Mouse (Mus musculus): ENCODE results near the gene Spatc1l.

Spatc1l gene

GRCm38 (mm10) chr10:76561972-76562371, at the start of gene Spatc1l:
Gene Spatc1l, plus strand, starts transcription at chr10:76562272.
- no peak for DNase-seq (ENCODE audit: low spot score in 2 of 2)

- DNase-seq (ENCODE audit: low spot score in 2 of 2), result peak; percentile 52 to 87
Measured at GRCm38 (mm10) chr10:76512965-76513583, 49.0 kb upstream of the Spatc1l start.

- DNase-seq (ENCODE audit: low spot score in 2 of 2), result no peak
Measured at GRCm38 (mm10) chr10:76530922-76531321, 31.1 kb upstream of the Spatc1l start.

GRCm38 (mm10) chr10:76531375-76531774, 30.7 kb upstream of the Spatc1l start, which contains the start of gene Lss:
Gene Lss, plus strand, starts transcription at chr10:76531588.
- DNase-seq (ENCODE audit: low spot score in 2 of 2), result peak; percentile 92 to 95

GRCm38 (mm10) chr10:76531828-76532227, 30.2 kb upstream of the Spatc1l start:
- DNase-seq (ENCODE audit: low spot score in 2 of 2), result no peak

GRCm38 (mm10) chr10:76535526-76535925, 26.5 kb upstream of the Spatc1l start:
- no peak for DNase-seq (ENCODE audit: low spot score in 2 of 2)

GRCm38 (mm10) chr10:76537619-76538018, 24.5 kb upstream of the Spatc1l start:
- no peak for DNase-seq (ENCODE audit: low spot score in 2 of 2)

GRCm38 (mm10) chr10:76541336-76542085, 20.6 kb upstream of the Spatc1l start:
- DNase-seq (ENCODE audit: low spot score in 2 of 2), result no peak

GRCm38 (mm10) chr10:76542636-76543375, 19.3 kb upstream of the Spatc1l start:
- DNase-seq (ENCODE audit: low spot score in 2 of 2), result no peak

GRCm38 (mm10) chr10:76546566-76546965, 15.5 kb upstream of the Spatc1l start:
- no peak for DNase-seq (ENCODE audit: low spot score in 2 of 2)

GRCm38 (mm10) chr10:76548218-76548617, 13.9 kb upstream of the Spatc1l start:
- DNase-seq (ENCODE audit: low spot score in 2 of 2), result no peak

GRCm38 (mm10) chr10:76550458-76550857, 11.6 kb upstream of the Spatc1l start:
- no peak for DNase-seq (ENCODE audit: low spot score in 2 of 2)

GRCm38 (mm10) chr10:76551556-76551955, 10.5 kb upstream of the Spatc1l start:
- no peak for DNase-seq (ENCODE audit: low spot score in 2 of 2)

- DNase-seq (ENCODE audit: low spot score in 2 of 2), result no peak
Measured at GRCm38 (mm10) chr10:76554061-76554460, 8.0 kb upstream of the Spatc1l start.

GRCm38 (mm10) chr10:76569996-76570685, 8.1 kb downstream of the Spatc1l start:
- DNase-seq (ENCODE audit: low spot score in 2 of 2), result no peak

- DNase-seq (ENCODE audit: low spot score in 2 of 2), result no peak
Measured at GRCm38 (mm10) chr10:76571070-76571469, 9.0 kb downstream of the Spatc1l start.

GRCm38 (mm10) chr10:76572151-76572550, 10.1 kb downstream of the Spatc1l start:
- no peak for DNase-seq (ENCODE audit: low spot score in 2 of 2)

GRCm38 (mm10) chr10:76575374-76575773, 13.3 kb downstream of the Spatc1l start, which contains the start of gene Ftcd:
Gene Ftcd, plus strand, starts transcription at chr10:76575648.
- DNase-seq (ENCODE audit: low spot score in 2 of 2), result no peak

- no peak for DNase-seq (ENCODE audit: low spot score in 2 of 2)
Measured at GRCm38 (mm10) chr10:76576920-76577319, 14.8 kb downstream of the Spatc1l start.

- DNase-seq (ENCODE audit: low spot score in 2 of 2), result no peak
Measured at GRCm38 (mm10) chr10:76584138-76584537, 22.1 kb downstream of the Spatc1l start.

- no peak for DNase-seq (ENCODE audit: low spot score in 2 of 2)
Measured at GRCm38 (mm10) chr10:76586190-76586589, 24.1 kb downstream of the Spatc1l start.

- DNase-seq (ENCODE audit: low spot score in 2 of 2), result no peak
Measured at GRCm38 (mm10) chr10:76590197-76590596, 28.1 kb downstream of the Spatc1l start.

Data from cerebellum, postnatal 4 days (tissue).